Mouse (Mus musculus): Measurements from ENCODE around the gene Phykpl.
"Not testable (repeated sequence)": the region's sequence is repeated elsewhere in the genome, so short reads cannot be mapped to it uniquely, and the experiment has no call there.

Gene Phykpl

GRCm38 (mm10) chr11:51632130-51632753, 47.7 kb downstream of the Phykpl start:
- in situ Hi-C loops (cut with MboI; ENCODE audit: low pct_unique_long_range_greater_than_20kb in 1 of 2, low sequenced_read_pairs in 2 of 2, unreplicated experiment in 1 of 2), result no loop called here

GRCm38 (mm10) chr11:51633200-51633599, 48.6 kb downstream of the Phykpl start:
- in situ Hi-C loops (cut with MboI; ENCODE audit: low pct_unique_long_range_greater_than_20kb in 1 of 2, low sequenced_read_pairs in 2 of 2, unreplicated experiment in 1 of 2), result not testable (repeated sequence)

GRCm38 (mm10) chr11:51633721-51634120, 49.2 kb downstream of the Phykpl start:
- in situ Hi-C loops (cut with MboI; ENCODE audit: low pct_unique_long_range_greater_than_20kb in 1 of 2, low sequenced_read_pairs in 2 of 2, unreplicated experiment in 1 of 2), result no loop called here

GRCm38 (mm10) chr11:51635127-51635524, 50.6 kb downstream of the Phykpl start:
- in situ Hi-C loops (cut with MboI; ENCODE audit: low pct_unique_long_range_greater_than_20kb in 1 of 2, low sequenced_read_pairs in 2 of 2, unreplicated experiment in 1 of 2), result no loop called here

GRCm38 (mm10) chr11:51635525-51636322, 51.2 kb downstream of the Phykpl start, which contains the start of gene Rmnd5b:
Gene Rmnd5b (minus strand): TSS chr11:51635896.
- in situ Hi-C loops (cut with MboI; ENCODE audit: low pct_unique_long_range_greater_than_20kb in 1 of 2, low sequenced_read_pairs in 2 of 2, unreplicated experiment in 1 of 2), result no loop called here

DNA sequence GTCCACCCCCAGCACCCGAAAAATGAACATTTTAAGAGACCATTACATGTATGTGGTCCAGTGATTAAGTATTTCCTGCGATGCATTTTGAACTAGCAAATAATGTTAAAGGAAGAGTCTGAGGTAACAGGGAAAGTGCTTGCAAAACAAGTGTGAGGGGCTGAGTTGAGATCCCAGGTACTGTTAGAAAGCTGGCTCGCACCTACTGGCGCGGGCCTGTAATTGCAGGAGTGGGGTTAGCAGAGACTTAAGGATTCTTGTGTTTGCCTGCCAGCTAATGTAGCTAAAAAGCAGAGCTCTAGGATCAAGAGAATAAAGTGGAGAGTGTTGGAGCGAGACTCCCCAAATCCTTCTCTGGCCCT, 51.7 kb downstream of the Phykpl start:
- in situ Hi-C loops (cut with MboI; ENCODE audit: low pct_unique_long_range_greater_than_20kb in 1 of 2, low sequenced_read_pairs in 2 of 2, unreplicated experiment in 1 of 2), result no loop called here

- in situ Hi-C loops (cut with MboI; ENCODE audit: low pct_unique_long_range_greater_than_20kb in 1 of 2, low sequenced_read_pairs in 2 of 2, unreplicated experiment in 1 of 2), result no loop called here
These were observed 53.4 kb downstream of the Phykpl start for GRCm38 (mm10) chr11:51637971-51638414.

- in situ Hi-C loops (cut with MboI; ENCODE audit: low pct_unique_long_range_greater_than_20kb in 1 of 2, low sequenced_read_pairs in 2 of 2, unreplicated experiment in 1 of 2), result no loop called here
These were observed 53.9 kb downstream of the Phykpl start for GRCm38 (mm10) chr11:51638497-51638896.

GRCm38 (mm10) chr11:51640748-51641147, 56.2 kb downstream of the Phykpl start:
- in situ Hi-C loops (cut with MboI; ENCODE audit: low pct_unique_long_range_greater_than_20kb in 1 of 2, low sequenced_read_pairs in 2 of 2, unreplicated experiment in 1 of 2), result no loop called here

DNA sequence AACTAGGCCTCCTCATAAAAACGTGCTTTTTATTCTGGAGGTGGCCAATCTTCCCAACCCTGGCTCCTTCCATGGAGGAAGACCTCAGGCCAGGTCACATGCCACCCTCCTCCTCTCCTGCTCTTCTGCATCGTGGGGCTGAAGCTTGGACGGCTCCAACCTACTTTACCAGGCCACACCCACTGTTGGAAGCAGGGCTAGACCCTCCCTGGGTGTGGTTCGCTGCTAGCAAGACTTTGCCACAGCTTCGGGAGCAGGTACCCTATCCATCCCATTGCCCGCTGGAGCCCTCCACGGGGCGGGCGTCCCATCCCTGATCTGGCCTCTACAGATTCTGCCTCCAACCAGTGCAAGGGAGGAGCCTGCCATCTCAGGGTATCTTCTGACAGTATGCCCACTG, 58.6 kb downstream of the Phykpl start:
- in situ Hi-C loops (cut with MboI; ENCODE audit: low pct_unique_long_range_greater_than_20kb in 1 of 2, low sequenced_read_pairs in 2 of 2, unreplicated experiment in 1 of 2), result no loop called here

DNA sequence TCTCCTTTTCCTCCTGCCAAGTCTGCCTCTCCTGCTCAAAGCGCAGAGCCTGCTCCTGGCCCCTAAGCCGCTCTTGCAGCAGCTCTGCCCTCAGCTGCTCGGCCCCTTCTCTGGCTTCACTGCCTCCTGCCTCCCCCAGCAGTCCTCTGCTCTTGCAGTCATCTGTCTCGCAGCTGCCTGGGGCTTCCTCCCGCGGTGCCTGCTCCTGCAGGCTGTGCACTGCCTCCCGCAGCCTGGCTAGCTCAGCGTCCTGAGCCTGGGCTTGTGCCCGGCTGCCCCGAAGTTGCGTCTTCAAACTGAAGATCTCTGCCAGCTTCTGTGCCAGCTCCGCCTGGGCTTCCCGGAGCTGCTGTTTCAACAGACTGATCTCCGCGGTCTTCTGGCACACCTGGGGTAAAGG, 59.2 kb downstream of the Phykpl start:
- in situ Hi-C loops (cut with MboI; ENCODE audit: low pct_unique_long_range_greater_than_20kb in 1 of 2, low sequenced_read_pairs in 2 of 2, unreplicated experiment in 1 of 2), result no loop called here

- in situ Hi-C loops (cut with MboI; ENCODE audit: low pct_unique_long_range_greater_than_20kb in 1 of 2, low sequenced_read_pairs in 2 of 2, unreplicated experiment in 1 of 2), result no loop called here
These were observed 59.7 kb downstream of the Phykpl start for GRCm38 (mm10) chr11:51644217-51644616.

GRCm38 (mm10) chr11:51645293-51645692, 60.7 kb downstream of the Phykpl start:
- in situ Hi-C loops (cut with MboI; ENCODE audit: low pct_unique_long_range_greater_than_20kb in 1 of 2, low sequenced_read_pairs in 2 of 2, unreplicated experiment in 1 of 2), result no loop called here

GRCm38 (mm10) chr11:51646245-51646644, 61.7 kb downstream of the Phykpl start:
- in situ Hi-C loops (cut with MboI; ENCODE audit: low pct_unique_long_range_greater_than_20kb in 1 of 2, low sequenced_read_pairs in 2 of 2, unreplicated experiment in 1 of 2), result no loop called here

GRCm38 (mm10) chr11:51646751-51647667, 62.5 kb downstream of the Phykpl start:
- in situ Hi-C loops (cut with MboI; ENCODE audit: low pct_unique_long_range_greater_than_20kb in 1 of 2, low sequenced_read_pairs in 2 of 2, unreplicated experiment in 1 of 2), result no loop called here

GRCm38 (mm10) chr11:51648566-51648965, 64.0 kb downstream of the Phykpl start:
- in situ Hi-C loops (cut with MboI; ENCODE audit: low pct_unique_long_range_greater_than_20kb in 1 of 2, low sequenced_read_pairs in 2 of 2, unreplicated experiment in 1 of 2), result no loop called here

- in situ Hi-C loops (cut with MboI; ENCODE audit: low pct_unique_long_range_greater_than_20kb in 1 of 2, low sequenced_read_pairs in 2 of 2, unreplicated experiment in 1 of 2), result no loop called here
These were observed 64.7 kb downstream of the Phykpl start for GRCm38 (mm10) chr11:51649111-51649888.

DNA sequence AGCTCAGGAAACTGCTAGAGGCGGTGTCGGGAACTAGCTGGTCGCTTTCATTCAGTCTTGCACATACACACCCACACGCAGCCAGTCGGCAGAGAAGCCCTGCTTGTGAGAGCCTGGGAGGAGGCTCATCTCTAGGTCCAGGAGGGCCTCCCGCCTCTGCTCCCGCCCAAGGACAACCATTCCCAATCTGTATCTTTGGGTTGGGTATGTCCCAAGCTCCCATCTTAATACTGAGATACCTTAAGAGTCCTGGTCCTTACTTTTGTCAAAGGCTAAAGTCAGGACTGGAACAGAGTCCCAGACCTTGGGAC, 65.3 kb downstream of the Phykpl start:
- in situ Hi-C loops (cut with MboI; ENCODE audit: low pct_unique_long_range_greater_than_20kb in 1 of 2, low sequenced_read_pairs in 2 of 2, unreplicated experiment in 1 of 2), result loop anchor here in 1 of 2 experiments (5.0 kb wide), 1 partner anchor 33 kb away; the partner anchor contains the start of gene Nhp2

Data from mouse embryonic stem cell (cell line).